Mouse (Mus musculus) ES-Bruce4 (cell line): ENCODE measurements around the gene Sdhc.

Source experiments
- CTCF ChIP-seq: IDR thresholded peaks from one replicate; pipeline ENCODE4 v1.8.1; 2011; ENCODE audit warnings: low read depth, low read length
- EP300 ChIP-seq: IDR thresholded peaks from 2 replicates; pipeline ENCODE4 v1.6.1; 2011; ENCODE audit warnings: low read depth, low read length; ENCODE audit not compliant: insufficient read depth
- POLR2A ChIP-seq: IDR thresholded peaks from one replicate; pipeline ENCODE4 v1.8.1; 2011; ENCODE audit warnings: low read length; ENCODE audit not compliant: insufficient read depth

DNA sequence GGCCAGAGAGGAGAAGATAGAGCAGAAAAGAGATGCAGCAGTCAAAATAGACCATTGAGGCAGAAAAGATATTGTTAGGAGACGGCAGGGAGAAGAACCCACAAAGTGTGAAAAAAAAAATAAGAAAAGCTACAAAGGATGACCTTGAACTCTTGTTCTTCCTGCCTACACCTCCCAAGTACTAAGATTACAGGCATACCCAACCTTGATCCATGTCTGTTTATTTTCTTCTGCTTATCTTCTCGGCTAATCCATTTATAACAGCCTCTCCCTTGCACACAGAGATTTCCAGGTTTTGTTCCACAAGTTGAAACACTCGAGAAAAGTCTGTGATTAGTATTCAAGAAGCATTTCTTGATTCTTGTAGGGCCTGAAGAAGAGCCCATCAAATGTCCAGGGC lies 19.5 kb upstream of the Sdhc start:
- TF ChIP-seq CTCF, result no peak
- no peak for TF ChIP-seq POLR2A
- no peak for TF ChIP-seq EP300
